Mouse (Mus musculus) testis, adult 2 months (tissue): ENCODE measurements around the gene Slc16a6.

ENCODE experiments used
- CTCF ChIP-seq: fragments of 200-500 bp; IDR thresholded peaks from 2 replicates; pipeline ENCODE4 v1.5.1; 2012; ENCODE audit warnings: low read depth, mild to moderate bottlenecking, inconsistent platforms, low read length, moderate library complexity; ENCODE audit not compliant: control insufficient read depth, insufficient read depth, insufficient replicate concordance
- POLR2A ChIP-seq: fragments of 200-500 bp; IDR thresholded peaks from 2 replicates; pipeline ENCODE4 v1.6.1; 2012; ENCODE audit warnings: low read depth, mild to moderate bottlenecking, inconsistent platforms, low read length, moderate library complexity; ENCODE audit not compliant: control insufficient read depth

GRCm38 (mm10) chr11:109487991-109488684, 14.7 kb upstream of the Slc16a6 start:
- TF ChIP-seq POLR2A (no peak), CTCF (no peak)
